Mouse (Mus musculus): Measurements from ENCODE around the gene Inka2.

Gene Inka2

DNA sequence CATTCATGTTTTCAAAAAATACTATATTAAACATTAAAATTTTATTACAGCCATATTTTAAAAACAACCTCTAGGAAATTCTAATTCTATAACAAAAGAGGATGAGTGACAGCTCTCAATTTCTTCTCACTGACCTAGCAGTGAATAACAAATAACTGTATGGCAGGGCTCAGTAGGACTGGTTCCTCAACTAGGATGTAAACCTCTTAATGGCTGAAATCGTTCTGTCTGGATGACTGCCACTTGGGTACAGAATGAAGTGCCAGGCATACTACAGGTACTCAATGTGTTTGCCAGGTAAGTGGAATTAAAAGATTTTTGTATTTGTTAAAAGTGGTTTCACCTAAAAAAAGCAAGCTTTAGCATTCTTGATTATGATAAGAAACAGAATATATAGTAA, 31.7 kb downstream of the Inka2 start:
- TF ChIP-seq GATA4 (IDR thresholded peaks at IDR 0.05; ENCODE audit: insufficient replicate concordance, low read length), result no peak

DNA sequence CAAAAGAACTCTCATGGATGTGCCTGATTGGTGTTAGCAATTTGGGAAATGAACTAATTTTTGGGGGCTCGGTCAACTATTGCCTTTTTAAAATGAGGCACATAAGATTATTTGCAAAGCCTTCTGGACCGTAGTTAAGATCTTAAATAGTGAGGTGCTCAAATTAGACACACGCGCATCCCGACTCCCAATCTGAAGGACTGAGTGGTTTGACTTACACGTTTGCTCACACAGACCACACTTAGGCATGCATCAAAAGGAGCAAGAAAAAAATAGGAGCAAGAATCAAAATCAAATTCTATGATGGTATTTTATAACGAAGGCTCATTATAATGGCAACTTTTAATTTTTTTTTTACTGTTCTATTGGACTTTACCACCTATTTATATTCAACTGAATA, 32.7 kb downstream of the Inka2 start:
- TF ChIP-seq GATA4 (IDR thresholded peaks at IDR 0.05; ENCODE audit: insufficient replicate concordance, low read length), result no peak

DNA sequence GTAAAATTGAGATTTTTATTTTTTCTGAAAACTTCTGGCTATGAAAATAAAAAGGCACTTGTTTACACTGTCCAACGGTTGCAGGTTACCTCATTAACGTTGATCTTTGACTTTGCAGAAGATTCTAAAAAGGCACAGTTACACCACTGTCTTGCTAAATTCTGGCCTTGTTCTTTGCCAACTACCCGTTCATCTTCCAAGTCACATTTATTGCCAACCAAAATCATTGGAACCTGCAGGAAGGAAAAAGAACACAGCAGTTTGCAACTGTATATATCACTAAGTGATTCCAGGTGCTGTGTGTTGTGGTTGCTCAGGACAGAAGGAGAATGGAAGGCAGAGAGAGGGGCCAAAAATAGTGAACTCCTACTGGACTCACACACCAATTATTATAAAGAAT, 33.3 kb downstream of the Inka2 start:
- TF ChIP-seq GATA4 (IDR thresholded peaks at IDR 0.05; ENCODE audit: insufficient replicate concordance, low read length), result no peak

DNA sequence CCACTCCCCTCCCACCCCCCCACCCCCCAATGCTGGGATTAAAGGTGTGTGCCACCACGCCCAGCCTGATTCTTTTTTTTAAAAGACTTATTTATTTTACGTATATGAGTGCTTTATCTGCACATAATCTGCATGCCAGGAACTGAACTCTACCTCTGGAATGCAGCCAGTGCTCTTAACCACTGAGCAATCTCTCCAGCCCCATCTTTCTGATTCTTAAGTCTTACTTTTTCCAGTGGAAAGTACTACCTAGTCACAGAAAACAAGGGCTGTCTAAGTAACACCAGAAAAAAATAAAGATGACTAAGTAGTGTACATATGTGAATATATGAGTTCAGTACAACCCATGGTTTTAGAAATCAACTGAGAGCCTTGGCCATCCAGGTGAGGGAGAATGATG, 42.1 kb downstream of the Inka2 start:
- TF ChIP-seq GATA4 (IDR thresholded peaks at IDR 0.05; ENCODE audit: insufficient replicate concordance, low read length), result no peak

DNA sequence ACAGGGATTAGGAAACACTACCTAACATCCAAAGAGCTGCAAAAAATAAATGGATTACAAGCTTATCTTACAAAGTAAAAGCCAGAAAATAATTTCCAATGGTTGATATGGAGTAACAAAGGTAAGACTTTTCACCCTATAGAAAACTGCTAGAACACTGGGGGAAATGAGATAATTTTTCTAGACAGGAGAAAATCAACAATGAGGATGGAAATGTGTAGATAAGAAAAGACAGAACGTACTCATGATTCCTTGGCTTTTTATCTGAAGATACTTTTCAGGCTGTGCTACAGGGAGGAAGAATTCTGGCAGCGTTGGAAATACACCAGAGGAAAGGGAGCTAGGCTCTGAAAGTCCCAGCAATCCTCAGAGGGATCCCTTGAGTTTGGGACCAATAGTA, 46.4 kb downstream of the Inka2 start:
- no peak for TF ChIP-seq GATA4 (IDR thresholded peaks at IDR 0.05; ENCODE audit: insufficient replicate concordance, low read length)

DNA sequence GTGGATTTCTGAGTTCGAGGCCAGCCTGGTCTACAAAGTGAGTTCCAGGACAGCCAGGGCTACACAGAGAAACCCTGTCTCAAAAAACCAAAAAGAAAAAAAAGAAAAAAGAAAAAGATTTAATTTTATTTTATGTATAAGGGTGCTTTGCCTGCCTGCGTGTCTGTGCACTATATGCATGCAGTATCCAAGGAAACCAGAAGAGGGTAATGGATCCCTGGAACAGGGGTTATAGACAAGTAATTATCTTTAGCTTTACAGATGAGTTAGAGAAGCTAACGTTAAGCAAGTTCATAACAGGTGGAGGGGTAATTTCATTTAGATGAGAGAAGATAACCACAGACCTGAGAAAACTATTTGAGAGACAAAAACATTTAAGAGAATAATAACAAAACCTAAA, 49.8 kb downstream of the Inka2 start:
- TF ChIP-seq GATA4 (IDR thresholded peaks at IDR 0.05; ENCODE audit: insufficient replicate concordance, low read length), result no peak

DNA sequence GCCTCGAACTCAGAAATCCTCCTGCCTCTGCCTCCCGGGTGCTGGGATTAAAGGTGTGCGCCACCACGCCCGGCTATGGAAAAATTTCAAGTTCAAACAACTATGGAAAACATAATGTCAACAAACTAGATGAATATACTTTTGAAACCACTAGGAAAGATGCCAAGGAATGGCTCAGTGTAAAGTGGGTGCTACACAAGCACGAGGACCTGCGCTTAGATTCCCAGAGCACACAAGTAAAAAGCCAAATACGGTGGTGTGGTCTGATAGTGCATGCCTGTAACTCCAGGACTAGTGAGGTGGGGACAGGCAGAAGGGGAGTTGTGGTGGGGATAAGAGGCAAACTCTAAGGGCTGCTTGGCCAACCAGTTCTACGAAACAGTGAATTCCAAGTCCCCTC, 50.7 kb downstream of the Inka2 start:
- TF ChIP-seq GATA4 (IDR thresholded peaks at IDR 0.05; ENCODE audit: insufficient replicate concordance, low read length), result no peak

DNA sequence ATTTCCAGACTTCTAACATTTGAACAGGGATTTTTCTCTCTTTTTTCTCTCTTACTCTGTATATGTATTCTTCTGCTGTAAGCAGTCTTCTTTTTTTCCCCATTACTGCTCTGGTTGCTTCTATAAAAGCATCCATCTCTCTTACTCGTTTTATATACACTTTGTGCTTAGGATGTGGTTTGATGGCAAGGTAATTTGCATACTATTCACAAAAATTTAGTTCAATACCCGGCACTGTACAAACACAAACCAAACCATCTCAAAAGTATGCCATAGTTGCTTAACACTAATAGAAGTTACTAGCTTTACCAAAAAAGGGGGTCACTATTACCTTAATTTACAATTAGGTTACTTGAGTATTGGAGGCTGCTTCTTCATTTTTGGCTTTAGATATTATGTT, 52.1 kb downstream of the Inka2 start:
- no peak for TF ChIP-seq GATA4 (IDR thresholded peaks at IDR 0.05; ENCODE audit: insufficient replicate concordance, low read length)

DNA sequence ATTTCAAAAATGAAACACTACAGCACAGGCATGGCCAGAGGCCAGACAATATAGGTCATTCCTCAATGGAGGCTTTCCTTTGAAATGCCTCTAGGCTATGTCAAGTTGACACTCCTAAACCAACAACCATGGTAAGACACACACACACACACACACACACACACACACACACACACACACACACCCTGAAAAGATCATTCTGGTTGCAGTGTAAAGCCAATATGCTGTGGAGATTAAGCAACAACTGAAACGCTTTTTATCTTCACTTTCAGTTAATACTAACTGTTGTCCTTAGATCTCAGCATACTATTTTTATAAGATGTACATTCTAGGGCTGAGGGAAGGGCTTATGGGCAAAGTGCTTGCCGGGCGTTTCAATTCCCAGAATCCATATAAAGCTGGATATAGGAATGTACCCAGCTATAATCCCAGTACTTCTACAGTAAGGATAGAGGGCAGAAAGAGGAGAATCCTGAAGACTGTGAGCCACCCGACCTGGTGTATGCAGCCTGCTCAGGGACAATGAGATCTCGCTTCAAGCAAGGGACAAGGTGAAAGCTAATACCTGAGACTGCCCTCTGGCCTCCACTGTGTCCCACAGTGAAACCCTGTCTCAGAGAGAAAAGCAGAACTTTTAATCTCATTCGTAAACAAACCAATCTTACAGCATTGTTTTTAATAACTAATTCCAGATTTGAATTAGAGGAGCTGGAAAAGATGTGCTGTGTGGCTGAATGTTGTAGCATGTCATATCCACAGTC, 53.1 kb downstream of the Inka2 start:
- TF ChIP-seq GATA4 (IDR thresholded peaks at IDR 0.05; ENCODE audit: insufficient replicate concordance, low read length), result no peak

DNA sequence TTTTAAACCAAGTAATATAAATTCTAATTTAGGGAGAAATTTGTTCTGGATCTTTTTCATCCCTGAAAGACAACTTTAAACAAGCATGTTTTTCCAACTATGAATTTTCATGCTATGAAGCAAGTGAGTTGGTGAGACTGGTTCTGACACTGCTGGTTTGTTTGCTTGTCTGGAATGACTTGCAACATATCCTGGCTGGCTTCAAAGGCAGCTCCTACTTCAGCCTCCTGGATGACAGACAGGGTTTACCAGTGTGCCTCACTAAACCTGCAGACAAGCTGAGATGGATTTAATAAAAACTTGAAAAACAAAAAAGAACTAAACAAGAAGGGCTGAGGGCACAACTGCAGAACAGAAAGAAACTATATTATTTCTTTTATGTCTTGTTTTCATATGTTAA, 53.7 kb downstream of the Inka2 start:
- no peak for TF ChIP-seq GATA4 (IDR thresholded peaks at IDR 0.05; ENCODE audit: insufficient replicate concordance, low read length)

DNA sequence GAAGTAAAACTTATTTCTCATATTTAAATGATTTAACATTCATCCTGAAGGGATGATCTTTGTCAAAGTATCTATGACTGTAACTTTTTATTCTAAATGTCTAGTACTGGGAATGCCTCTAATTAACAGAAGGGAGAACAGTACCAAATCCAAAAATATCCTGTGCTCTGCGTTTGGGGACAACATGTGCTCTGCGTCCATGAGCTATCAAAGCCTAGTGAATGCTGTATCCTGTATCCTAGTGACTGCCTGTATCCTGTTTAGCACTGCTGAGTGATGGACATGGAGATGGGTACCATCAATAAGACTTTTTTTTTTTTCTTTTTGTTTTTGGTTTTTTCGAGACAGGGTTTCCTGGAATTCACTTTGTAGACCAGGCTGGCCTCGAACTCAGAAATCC, 54.3 kb downstream of the Inka2 start:
- TF ChIP-seq GATA4 (IDR thresholded peaks at IDR 0.05; ENCODE audit: insufficient replicate concordance, low read length), result no peak

DNA sequence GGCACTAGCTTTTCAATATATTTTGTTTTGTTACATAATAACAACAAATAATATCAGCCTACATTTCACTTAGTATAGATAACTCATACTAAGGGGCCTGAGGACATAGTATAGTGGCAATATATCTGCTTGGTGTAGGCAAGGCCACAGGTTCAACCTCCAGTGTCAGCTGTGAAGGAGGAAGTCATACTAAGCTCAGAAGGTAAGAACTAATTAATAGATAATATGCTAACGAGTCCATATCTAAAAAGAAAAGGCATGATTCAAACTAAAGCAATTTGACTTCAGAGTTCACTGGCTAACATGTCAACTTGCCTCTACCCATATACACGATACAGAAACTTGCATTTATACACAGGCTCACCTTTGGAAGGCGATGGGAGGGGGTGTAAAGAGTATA, 55.7 kb downstream of the Inka2 start:
- no peak for TF ChIP-seq GATA4 (IDR thresholded peaks at IDR 0.05; ENCODE audit: insufficient replicate concordance, low read length)

DNA sequence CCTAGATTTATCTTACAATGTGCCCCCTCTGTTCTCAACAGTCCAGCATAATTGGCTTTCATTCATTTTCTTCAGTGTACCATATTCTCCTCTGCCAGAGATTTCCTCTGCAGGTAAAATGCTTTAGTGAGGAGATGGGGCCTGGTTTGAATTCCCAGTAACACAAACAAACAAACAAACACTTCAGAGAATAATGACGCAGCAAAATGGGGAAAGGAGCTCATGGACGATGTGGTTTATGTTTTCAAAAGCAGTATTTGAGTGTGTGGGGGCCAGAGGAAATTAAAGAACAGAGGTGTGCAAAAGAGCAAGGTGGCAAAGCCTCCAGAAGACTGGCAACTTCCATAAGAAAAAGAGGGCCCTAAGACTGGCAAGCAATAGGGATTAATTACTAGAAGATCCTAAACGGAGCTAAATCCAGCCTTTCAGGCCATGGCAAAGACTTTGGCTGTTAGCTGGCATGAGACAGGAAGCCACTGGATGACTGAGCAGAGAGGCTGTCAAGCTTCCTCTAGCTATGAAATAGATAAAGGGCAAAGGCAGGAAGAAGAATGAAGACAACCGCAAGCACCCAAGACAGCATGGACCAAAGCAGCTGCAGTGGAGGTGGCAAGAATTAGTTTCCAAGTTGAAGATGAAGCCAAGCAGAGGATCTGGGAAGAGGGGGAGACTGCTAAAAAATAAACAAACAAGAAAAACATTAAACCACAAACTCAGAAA, 58.9 kb downstream of the Inka2 start:
- no peak for TF ChIP-seq GATA4 (IDR thresholded peaks at IDR 0.05; ENCODE audit: insufficient replicate concordance, low read length)

DNA sequence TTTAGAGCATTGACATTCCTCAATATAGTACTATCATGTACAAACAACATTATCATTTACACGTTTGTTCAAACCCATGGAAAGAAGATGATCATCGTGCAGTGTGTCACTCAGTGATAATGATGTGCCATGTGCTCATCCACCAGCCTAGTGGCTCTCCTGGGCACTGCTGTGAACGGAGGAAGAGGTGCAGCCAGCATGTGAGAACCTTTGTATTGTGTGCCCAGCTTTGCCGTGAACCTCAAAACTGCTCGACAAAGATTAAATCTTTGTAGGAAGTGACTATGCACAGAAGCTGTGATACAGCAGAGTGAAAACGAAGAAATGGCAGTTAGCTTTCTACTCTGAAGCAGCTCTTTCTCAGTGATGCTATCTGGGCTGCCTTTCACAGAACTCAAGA, 64.1 kb downstream of the Inka2 start:
- no peak for TF ChIP-seq GATA4 (IDR thresholded peaks at IDR 0.05; ENCODE audit: insufficient replicate concordance, low read length)

DNA sequence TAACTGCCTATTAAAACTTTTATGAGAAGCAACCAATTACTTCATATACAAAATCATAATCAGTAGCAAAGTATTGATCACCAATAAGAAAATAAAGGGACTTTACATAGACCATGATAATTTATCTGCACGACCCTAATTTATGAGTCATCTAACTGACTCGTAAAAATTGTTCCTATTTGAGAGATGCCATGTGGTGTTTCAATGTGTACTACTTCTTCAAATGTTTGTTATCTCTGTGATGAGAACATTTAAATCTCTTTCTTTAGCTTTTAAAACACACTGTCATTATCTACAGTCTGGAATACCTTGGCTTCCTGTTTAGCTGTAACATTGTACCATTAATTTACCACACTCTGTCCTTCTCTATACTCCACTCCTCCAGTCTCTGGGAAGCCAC, 65.0 kb downstream of the Inka2 start:
- TF ChIP-seq GATA4 (IDR thresholded peaks at IDR 0.05; ENCODE audit: insufficient replicate concordance, low read length), result no peak

Measured in liver, adult (tissue).